Mouse (Mus musculus) thymus, postnatal 4 days (tissue): Measurements from ENCODE around the gene Cdh11.
"Not testable (repeated sequence)": the region's sequence is repeated elsewhere in the genome, so short reads cannot be mapped to it uniquely, and the experiment has no call there.

Source experiments
- DNase-seq: peaks from one replicate; pipeline ENCODE4 v3.0.0; 2021

Cdh11 gene

GRCm38 (mm10) chr8:102705376-102705905, 80.0 kb downstream of the Cdh11 start:
- no peak for DNase-seq

- DNase-seq: no peak
Measured at GRCm38 (mm10) chr8:102700245-102700644, 85.2 kb downstream of the Cdh11 start.

GRCm38 (mm10) chr8:102698232-102698837, 87.1 kb downstream of the Cdh11 start:
- no peak for DNase-seq

GRCm38 (mm10) chr8:102693465-102693864, 92.0 kb downstream of the Cdh11 start:
- DNase-seq: no peak

GRCm38 (mm10) chr8:102685491-102685890, 100.0 kb downstream of the Cdh11 start:
- not testable (repeated sequence) for DNase-seq

- no peak for DNase-seq
Measured at GRCm38 (mm10) chr8:102685023-102685422, 100.4 kb downstream of the Cdh11 start.

GRCm38 (mm10) chr8:102677148-102677547, 108.3 kb downstream of the Cdh11 start:
- no peak for DNase-seq

GRCm38 (mm10) chr8:102664561-102664960, 120.9 kb downstream of the Cdh11 start:
- not testable (repeated sequence) for DNase-seq

GRCm38 (mm10) chr8:102656529-102656928, 128.9 kb downstream of the Cdh11 start:
- no peak for DNase-seq

- DNase-seq: no peak
Measured at GRCm38 (mm10) chr8:102651964-102652363, 133.5 kb downstream of the Cdh11 start.

- no peak for DNase-seq
Measured at GRCm38 (mm10) chr8:102627151-102627550, 158.3 kb downstream of the Cdh11 start.

GRCm38 (mm10) chr8:102612146-102612545, 173.3 kb downstream of the Cdh11 start:
- no peak for DNase-seq

- no peak for DNase-seq
Measured at GRCm38 (mm10) chr8:102601327-102601726, 184.1 kb downstream of the Cdh11 start.

- DNase-seq: no peak
Measured at GRCm38 (mm10) chr8:102596523-102596922, 188.9 kb downstream of the Cdh11 start.

- no peak for DNase-seq
Measured at GRCm38 (mm10) chr8:102593899-102594298, 191.5 kb downstream of the Cdh11 start.
